In genomic region chr5:101285941-101286340, GRCm38 (mm10) we compare ENCODE assay signal across 21 mouse cellular contexts.
DNase-seq lines count a peak whose midpoint lies in the region; ATAC-seq and TF ChIP-seq lines count a peak whose summit lies in the region.
"Had no signal": no experiment of that assay in that cellular context is flagged by ENCODE, and none has a peak within 500 bp of the region (broad histone marks: within the 10 kb centered on the region; RNA-seq: fewer than 3 reads in every experiment).

No protein-coding gene starts in this region.

- no peaks in the 10 kb centered on the region for H3K27me3 ChIP-seq in lung, postnatal 0 days (replicated peaks; ENCODE audit: insufficient read depth, low read length)
- H3K27me3 ChIP-seq in stomach, embryonic 14.5 days (ENCODE audit: control insufficient read depth, insufficient read depth, low read length): no peaks in the 10 kb centered on the region
- H3K27me3 ChIP-seq in stomach, postnatal 0 days (ENCODE audit: control insufficient read depth, insufficient read depth, low read length): no peaks in the 10 kb centered on the region
- H3K27me3 ChIP-seq: CH12.LX; forebrain, embryonic 13.5 days; heart, embryonic 13.5 days; hindbrain, embryonic 12.5 days had no signal

- intact Hi-C loops in gastrocnemius, postnatal 36 days (cut with DNase I): no loop called here

- TF ChIP-seq EP300 in lung, postnatal 0 days (IDR thresholded peaks at IDR 0.05): no peak
- TF ChIP-seq EP300 in stomach, postnatal 0 days (optimal IDR thresholded peaks at IDR 0.05): no peak

- H3K4me2 ChIP-seq in lung, postnatal 0 days (replicated peaks; ENCODE audit: low read depth, low read length): no peak overlapping the region
- H3K4me2 ChIP-seq in stomach, embryonic 14.5 days (replicated peaks; ENCODE audit: low read depth, low read length): no peak overlapping the region
- no peak overlapping the region for H3K4me2 ChIP-seq in stomach, postnatal 0 days (replicated peaks; ENCODE audit: low read depth)
- H3K4me2 ChIP-seq: forebrain, embryonic 13.5 days; heart, embryonic 13.5 days; hindbrain, embryonic 12.5 days had no signal

- no peaks in the 10 kb centered on the region for H3K9me3 ChIP-seq in lung, postnatal 0 days (ENCODE audit: low read length)
- no peaks in the 10 kb centered on the region for H3K9me3 ChIP-seq in stomach, embryonic 14.5 days (ENCODE audit: control insufficient read depth, low read depth, low read length)
- H3K9me3 ChIP-seq in stomach, postnatal 0 days (ENCODE audit: control insufficient read depth, low read length): no peaks in the 10 kb centered on the region
- H3K9me3 ChIP-seq: embryonic facial prominence, embryonic 10.5 days; forebrain, embryonic 13.5 days; heart, embryonic 13.5 days; hindbrain, embryonic 12.5 days had no signal

- H3K36me3 ChIP-seq in lung, postnatal 0 days (ENCODE audit: insufficient read depth, low read length): no peaks in the 10 kb centered on the region
- no peaks in the 10 kb centered on the region for H3K36me3 ChIP-seq in stomach, embryonic 14.5 days (ENCODE audit: control insufficient read depth, insufficient read depth, low read length)
- no peaks in the 10 kb centered on the region for H3K36me3 ChIP-seq in stomach, postnatal 0 days (ENCODE audit: control insufficient read depth, insufficient read depth, low read length)
- H3K36me3 ChIP-seq: embryonic facial prominence, embryonic 10.5 days; heart, embryonic 13.5 days; hindbrain, embryonic 12.5 days had no signal

- TF ChIP-seq CTCF in lung, postnatal 0 days (IDR thresholded peaks at IDR 0.05): no peak
- no peak for TF ChIP-seq CTCF in lung, adult 2 months (IDR thresholded peaks at IDR 0.05; ENCODE audit: insufficient read depth, low read length)
- no peak for TF ChIP-seq CTCF in stomach, postnatal 0 days (IDR thresholded peaks at IDR 0.05; ENCODE audit: low read depth)

- no peak overlapping the region for H3K9ac ChIP-seq in lung, postnatal 0 days (replicated peaks; ENCODE audit: low read depth)
- no peak overlapping the region for H3K9ac ChIP-seq in stomach, embryonic 14.5 days (replicated peaks; ENCODE audit: low read depth, low read length)
- H3K9ac ChIP-seq in stomach, postnatal 0 days (ENCODE audit: low read length): no peak overlapping the region
- H3K9ac ChIP-seq: forebrain, embryonic 13.5 days; forebrain, postnatal 0 days; heart, embryonic 13.5 days; hindbrain, embryonic 12.5 days had no signal

- DNase-seq in kidney, postnatal 10 days: peak; percentile 32
- no peak for DNase-seq in kidney, postnatal 25 days
- DNase-seq in lung, postnatal 0 days (ENCODE audit: low spot score): peak; percentile 6
- no peak for DNase-seq in lung, adult 2 months
- no peak for DNase-seq in stomach, postnatal 0 days (ENCODE audit: low spot score)
- no peak for DNase-seq in thymus, postnatal 25 days
- DNase-seq in gastrocnemius, postnatal 36 days: no peak
- DNase-seq: adrenal gland, postnatal 14 days; cerebellum, adult 18-20 months; cerebellum, adult 9-11 months; cerebellum, postnatal 36 days; forebrain, postnatal 0 days; gastrocnemius, postnatal 14 days; heart, postnatal 4 days had no signal

- H3K4me1 ChIP-seq in lung, postnatal 0 days (ENCODE audit: insufficient read depth, low read depth, low read length): no peaks in the 10 kb centered on the region
- H3K4me1 ChIP-seq in lung, adult 2 months (ENCODE audit: control insufficient read depth, insufficient read depth, low read length): no peaks in the 10 kb centered on the region
- H3K4me1 ChIP-seq in stomach, embryonic 14.5 days (ENCODE audit: control insufficient read depth, insufficient read depth, low read length): no peaks in the 10 kb centered on the region
- H3K4me1 ChIP-seq in stomach, postnatal 0 days (replicated peaks; ENCODE audit: control insufficient read depth, insufficient read depth): no peaks in the 10 kb centered on the region
- H3K4me1 ChIP-seq: forebrain, embryonic 13.5 days; heart, embryonic 13.5 days; hindbrain, embryonic 12.5 days had no signal

- no peak for ATAC-seq in lung, postnatal 0 days
- ATAC-seq in stomach, embryonic 14.5 days (ENCODE audit: insufficient number of reproducible peaks, insufficient read depth, low FRiP score, low read depth): 0 out of 2 replicates have a peak, but pooled peaks have one; percentile 37
- no peak for ATAC-seq in stomach, postnatal 0 days (ENCODE audit: low FRiP score, low TSS enrichment)
- ATAC-seq: forebrain, embryonic 13.5 days; forebrain, postnatal 0 days; hindbrain, embryonic 16.5 days had no signal

- no peak overlapping the region for H3K4me3 ChIP-seq in lung, postnatal 0 days (ENCODE audit: low read depth, low read length)
- H3K4me3 ChIP-seq in lung, adult 2 months (replicated peaks; ENCODE audit: extremely low read depth, low read depth, low read length): no peak overlapping the region
- H3K4me3 ChIP-seq in stomach, embryonic 14.5 days (ENCODE audit: low read depth, low read length): no peak overlapping the region
- H3K4me3 ChIP-seq in stomach, postnatal 0 days (ENCODE audit: low read depth, low read length): no peak overlapping the region
- H3K4me3 ChIP-seq: embryonic facial prominence, embryonic 10.5 days; forebrain, embryonic 13.5 days; heart, embryonic 13.5 days; hindbrain, embryonic 12.5 days had no signal

- no peak overlapping the region for H3K27ac ChIP-seq in lung, postnatal 0 days (ENCODE audit: low read length)
- H3K27ac ChIP-seq in stomach, embryonic 14.5 days (ENCODE audit: low read length): no peak overlapping the region
- H3K27ac ChIP-seq in stomach, postnatal 0 days (replicated peaks): no peak overlapping the region
- H3K27ac ChIP-seq: embryonic facial prominence, embryonic 10.5 days; forebrain, embryonic 13.5 days; heart, embryonic 13.5 days; hindbrain, embryonic 12.5 days had no signal

- WGBS in lung, postnatal 0 days: 32% methylated on average over 7 of the region's 7 CpGs
- 43% methylated on average over 7 of the region's 7 CpGs for WGBS in lung, adult 2 months
- WGBS in stomach, embryonic 14.5 days: 49% methylated on average over 7 of the region's 7 CpGs
- WGBS in stomach, postnatal 0 days: 37% methylated on average over 7 of the region's 7 CpGs

- TF ChIP-seq POLR2A in lung, adult 2 months (IDR thresholded peaks at IDR 0.05; ENCODE audit: borderline replicate concordance, extremely low read depth, low read depth, low read length): no peak

Comparison
In these comparisons a context has a peak if more than half of its experiments do, and no peak if none do; other contexts are left out.
1. DNase-seq: peak in kidney, postnatal 10 days (single experiment) and lung, postnatal 0 days (single experiment); none in kidney, postnatal 25 days (0 of 2), lung, adult 2 months (single experiment), stomach, postnatal 0 days (single experiment), thymus, postnatal 25 days (single experiment) and gastrocnemius, postnatal 36 days (0 of 2).